Mouse (Mus musculus): Measurements from ENCODE around the gene Slc25a33. TPM values are rescaled to one million over a fixed set of nuclear protein-coding genes. Genes with fewer than 3 reads are reported as not detected.

The Slc25a33 gene
- total RNA-seq, 2 experiments from 2014 or later: 37.6 to 40.3 TPM

DNA sequence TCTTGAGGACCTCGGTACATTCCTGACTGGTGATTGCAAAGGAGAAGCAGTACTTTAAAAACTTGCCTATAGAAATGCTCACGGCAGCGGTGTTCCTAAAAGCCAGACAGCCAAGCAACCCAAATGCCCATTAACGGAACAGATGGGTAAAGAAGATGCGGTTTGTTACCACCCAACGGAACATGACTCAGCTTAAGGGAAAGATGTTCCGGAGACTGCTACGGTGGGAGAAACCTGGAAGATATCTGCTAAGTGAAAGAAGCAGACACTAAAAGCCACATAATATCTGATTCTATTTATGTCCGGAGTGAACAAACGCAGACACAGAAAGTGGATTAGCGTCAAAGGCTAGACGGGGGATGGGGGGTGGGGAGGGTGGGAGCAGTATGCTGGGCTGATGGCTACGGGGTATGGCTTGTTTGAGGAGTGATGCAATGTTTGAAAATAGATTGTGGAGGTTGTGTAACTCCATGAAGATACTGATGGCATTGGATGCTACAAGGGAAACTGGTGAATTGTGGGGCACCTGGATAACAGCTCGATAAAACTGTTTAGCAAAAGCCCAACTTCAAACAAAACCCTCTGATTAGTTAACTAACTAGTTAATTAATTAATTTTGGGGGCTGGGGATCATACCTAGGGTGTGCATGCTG is 22.6 kb upstream of the Slc25a33 start:
- DNase-seq (ENCODE audit: low spot score in 2 of 2): no peak

DNA sequence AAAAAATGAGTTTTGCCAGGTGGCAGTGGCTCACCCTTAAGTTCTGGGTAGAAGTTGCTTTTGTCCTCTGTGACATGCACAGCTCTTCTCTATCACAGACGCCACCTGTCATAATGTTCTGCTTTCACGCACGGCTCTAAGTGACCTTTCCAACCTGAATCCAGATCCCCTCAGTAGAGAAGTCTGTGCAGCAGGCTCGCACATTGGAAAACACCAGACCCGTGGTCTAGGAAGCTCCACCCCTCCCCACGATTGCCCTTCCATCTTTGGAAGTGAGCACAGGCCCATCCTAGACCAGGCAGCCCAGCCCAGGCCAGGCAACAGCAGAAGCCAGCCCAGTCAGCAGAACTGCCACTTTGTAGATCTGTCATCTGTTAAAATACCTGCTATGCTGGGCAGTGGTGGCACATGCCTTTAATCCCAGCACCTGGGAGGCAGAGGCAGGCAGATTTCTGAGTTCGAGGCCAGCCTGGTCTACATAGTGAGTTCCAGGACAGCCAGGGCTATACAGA is 20.9 kb upstream of the Slc25a33 start:
- DNase-seq (ENCODE audit: low spot score in 2 of 2): no peak

DNA sequence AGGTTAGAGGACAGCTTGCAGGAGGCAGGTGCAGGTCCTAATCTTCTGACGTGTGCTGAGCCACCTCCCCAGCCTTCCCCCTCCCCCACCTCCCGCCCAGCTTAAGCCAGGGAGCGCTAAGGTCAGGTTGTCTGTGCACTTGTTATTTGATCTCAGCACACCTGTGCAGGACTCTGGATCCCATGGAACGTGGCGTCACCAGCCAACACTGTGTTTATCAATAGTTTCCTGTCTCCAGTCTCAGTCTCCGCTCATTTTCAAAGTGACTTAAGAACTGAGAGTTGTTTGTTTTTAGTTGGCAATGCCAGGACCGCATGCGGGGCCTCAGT is 19.9 kb upstream of the Slc25a33 start:
- DNase-seq (ENCODE audit: low spot score in 2 of 2): no peak

DNA sequence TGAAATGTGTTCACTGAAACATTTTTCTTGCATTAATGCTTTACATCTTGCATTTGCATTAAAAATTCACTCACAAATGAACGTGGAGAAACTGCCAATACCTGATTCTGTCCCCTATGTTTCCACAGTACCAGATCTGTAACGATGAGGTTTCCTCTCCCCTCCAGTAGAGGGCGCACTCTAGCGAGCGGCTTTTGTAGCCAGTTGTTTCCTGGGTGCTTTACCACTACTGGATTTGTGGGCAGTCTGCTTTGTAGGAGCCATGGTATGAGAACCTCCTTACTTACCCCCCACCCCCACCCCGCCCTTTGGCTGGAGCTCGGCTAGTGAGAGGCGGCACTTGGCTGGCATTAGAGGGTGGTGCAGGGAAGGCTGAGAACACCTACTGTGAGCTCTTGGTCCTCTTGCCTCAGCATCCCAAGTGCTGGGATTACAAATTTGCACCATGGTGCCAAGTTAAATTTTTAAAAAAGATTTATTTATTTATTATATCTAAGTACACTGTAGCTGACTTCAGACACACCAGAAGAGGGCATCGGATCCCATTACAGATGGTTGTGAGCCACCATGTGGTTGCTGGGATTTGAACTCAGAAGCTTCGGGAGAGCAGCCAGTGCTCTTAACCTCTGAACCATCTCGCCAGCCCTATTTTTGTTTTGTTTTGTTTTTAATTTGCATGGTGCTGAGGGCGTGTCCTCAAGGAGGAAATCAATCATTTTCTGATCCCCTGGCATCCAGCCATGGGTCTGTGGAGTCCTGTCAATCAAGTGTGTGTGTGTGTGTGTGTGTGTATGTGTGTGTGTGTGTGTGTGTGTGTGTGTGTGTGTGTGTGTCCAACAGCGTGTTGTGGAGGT is 19.3 kb upstream of the Slc25a33 start:
- DNase-seq (ENCODE audit: low spot score in 2 of 2): no peak

DNA sequence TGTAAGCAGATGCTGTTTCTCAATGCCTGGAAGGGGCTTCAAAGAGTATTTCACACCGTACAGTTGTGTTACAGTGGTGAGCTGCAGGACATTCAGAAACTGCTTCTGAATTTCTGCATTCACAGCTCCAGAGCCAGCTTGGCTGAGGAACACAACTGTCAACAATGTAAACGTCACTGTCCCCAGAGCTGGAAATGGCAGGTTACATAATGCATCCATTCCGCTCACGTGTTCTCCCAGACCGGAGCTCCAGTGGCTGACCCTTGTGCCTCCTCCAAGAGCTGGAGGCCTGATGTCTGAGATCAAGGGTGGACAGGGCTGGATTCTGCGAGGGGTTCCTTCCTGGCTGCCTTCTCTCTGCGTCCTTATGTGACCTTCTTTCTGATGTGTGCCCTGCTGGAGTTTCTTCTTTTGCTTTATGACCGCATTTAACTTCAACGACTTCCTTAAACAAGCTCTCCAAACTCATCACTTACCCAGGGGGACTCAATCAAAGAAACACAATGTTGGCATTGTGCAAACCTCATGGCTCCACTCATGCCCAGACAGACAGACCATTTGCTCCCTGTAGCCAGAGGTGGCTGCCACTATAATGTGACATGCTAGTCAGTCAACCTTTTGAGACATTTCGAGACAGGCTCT is 18.2 kb upstream of the Slc25a33 start:
- no peak for DNase-seq (ENCODE audit: low spot score in 2 of 2)

DNA sequence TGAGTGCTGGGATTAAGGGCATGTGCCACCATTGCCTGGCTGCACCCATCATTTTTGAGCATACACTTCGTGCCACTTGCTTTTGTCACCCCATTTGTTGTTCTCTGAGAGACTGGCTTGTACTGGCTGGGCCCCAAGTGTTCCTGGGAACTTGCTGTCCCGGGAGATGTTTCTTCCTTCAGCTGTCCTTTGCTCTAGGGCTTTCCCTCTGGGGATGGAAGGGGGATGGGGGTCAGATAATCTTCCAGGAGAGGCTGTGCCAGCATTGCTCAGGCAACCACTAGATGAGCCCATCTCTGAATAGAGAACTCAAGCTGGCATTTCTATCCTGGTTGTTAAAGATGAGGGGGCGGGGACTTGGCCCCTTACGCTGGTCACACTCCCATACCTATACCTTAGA is 17.4 kb upstream of the Slc25a33 start:
- DNase-seq (ENCODE audit: low spot score in 2 of 2): peak in 1 of 2 experiments; percentile 54

DNA sequence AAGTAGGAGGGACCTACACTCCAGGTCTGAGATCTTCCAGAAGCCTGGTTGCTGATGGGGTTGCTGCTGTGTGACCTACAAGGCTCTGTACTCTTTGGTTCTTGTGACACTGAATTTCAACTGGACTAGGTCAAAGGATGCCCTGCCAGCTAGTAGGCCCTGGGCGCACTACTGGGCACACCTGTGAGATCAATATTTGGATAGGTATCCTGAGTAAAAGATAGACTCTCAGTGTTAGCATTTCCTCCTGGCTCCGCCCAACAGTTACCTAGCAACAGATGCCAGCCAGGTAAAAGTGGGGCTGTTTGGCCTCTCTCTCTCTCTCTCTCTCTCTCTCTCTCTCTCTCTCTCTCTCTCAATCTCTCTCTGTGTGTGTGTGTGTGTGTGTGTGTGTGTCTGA is 16.9 kb upstream of the Slc25a33 start:
- DNase-seq (ENCODE audit: low spot score in 2 of 2): no peak

DNA sequence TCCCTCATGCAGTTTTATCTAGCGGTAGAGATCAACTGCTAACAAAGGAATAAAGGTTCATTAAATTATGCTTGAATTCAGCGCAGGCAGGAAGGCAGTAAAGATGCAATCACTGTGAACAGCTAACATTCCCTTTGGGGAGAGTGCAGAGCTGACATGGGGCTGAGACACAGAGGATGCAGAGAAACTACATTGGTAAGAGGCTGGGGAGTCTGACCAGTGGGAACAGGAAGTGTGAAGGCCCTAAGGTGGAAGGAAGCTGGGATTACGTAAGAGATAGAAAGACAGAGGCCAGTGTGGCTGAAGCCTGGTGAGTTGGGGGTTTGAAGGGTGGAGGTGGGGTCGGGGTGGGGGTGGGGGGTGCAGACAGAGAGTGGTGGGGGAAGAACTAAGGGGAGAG is 16.5 kb upstream of the Slc25a33 start:
- no peak for DNase-seq (ENCODE audit: low spot score in 2 of 2)

DNA sequence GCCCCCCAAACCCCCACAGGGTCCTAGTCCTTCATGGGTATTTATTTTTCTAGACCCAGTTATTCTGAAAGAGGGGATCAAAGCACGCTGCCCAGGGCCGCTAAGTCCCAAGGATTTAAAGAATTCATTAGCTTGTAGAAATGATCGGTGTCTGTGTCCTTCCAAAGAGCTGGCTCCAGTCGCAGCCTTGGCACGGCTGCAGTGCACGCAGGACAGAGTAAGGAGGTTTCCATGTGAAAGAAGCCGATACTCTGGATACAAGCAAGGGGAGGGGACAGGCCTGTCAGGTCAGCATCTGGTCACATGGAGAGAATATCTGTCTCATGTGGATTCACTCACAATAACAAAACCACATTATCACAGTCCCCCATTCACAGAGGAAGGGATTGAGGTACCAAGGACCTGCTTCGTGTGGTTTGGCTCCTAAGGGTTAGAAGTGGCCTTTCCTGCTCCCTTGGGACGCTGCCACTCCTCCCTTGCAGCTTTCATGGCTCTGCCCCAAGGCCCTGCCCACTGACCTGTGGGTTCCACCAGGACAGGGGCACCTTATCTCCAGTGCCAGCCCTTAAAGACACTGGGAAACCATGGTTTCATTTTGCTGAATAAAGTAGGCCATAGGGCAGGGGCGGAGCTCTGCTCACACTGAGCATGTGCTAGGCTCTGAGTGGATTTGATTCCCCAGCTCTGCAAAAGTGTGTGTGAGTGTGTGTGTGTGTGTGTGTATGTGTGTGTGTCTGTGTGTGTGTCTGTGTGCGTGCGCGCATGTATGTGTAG is 15.5 kb upstream of the Slc25a33 start:
- DNase-seq (ENCODE audit: low spot score in 2 of 2): no peak

DNA sequence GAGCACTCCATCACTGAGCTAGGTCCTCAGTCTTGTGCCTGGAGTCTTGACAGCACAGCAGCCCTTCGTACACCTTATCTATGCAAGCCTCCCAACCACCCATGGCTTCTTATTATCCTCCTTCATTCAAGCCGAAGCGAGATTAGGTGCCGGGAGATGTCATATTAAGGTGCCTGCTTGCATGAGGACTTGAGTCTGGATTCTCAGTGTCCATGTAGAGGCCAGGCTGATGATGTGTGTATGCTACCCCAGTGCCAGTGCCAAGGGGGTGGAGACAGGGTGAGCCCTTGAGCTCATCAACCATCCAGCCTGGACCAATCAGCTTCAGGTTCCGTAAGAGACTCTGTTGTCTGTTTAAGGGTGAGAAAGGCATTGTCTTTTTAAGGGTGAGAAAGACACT is 10.8 kb upstream of the Slc25a33 start:
- DNase-seq (ENCODE audit: low spot score in 2 of 2): no peak

DNA sequence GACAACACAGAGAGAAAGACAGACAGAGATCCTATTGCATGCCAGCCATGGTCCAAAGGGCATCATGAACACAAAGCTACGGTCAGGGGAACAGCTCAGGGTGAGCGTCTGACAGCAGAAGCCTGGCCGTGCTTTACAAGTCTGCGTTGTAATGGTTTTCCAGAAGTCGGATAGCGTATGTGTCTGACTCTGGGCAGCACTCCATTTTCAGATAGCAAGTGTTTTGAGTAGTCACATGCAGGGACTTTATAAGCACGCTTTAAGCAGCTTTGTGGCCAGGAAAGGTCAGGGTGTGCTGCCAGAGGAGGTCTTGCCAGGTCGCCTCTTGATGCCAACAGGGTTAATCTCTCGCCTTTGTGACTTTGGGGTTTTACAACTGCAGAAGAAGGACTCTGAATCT is 10.3 kb upstream of the Slc25a33 start:
- no peak for DNase-seq (ENCODE audit: low spot score in 2 of 2)

DNA sequence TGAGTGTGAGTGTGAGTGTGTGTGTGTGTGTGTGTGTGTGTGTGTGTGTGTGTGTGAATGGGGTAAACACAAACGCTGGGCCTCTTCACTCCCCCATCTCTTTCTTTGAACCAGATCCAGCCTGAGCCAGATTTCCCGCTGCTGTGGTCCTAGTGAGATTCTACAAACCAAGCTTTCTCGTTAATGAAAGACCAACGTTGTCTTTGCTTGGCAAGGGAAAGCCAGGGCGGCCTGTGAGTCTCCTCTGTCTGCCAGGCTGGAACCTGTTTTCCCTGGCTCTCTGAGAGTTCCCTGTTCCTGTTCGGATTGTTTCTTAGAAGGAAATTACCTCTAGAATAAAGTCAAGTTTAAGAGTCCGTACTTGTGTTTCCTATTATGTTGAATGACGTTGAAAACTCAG is 8.9 kb upstream of the Slc25a33 start:
- peak; percentile 44 to 70 for DNase-seq (ENCODE audit: low spot score in 2 of 2)

DNA sequence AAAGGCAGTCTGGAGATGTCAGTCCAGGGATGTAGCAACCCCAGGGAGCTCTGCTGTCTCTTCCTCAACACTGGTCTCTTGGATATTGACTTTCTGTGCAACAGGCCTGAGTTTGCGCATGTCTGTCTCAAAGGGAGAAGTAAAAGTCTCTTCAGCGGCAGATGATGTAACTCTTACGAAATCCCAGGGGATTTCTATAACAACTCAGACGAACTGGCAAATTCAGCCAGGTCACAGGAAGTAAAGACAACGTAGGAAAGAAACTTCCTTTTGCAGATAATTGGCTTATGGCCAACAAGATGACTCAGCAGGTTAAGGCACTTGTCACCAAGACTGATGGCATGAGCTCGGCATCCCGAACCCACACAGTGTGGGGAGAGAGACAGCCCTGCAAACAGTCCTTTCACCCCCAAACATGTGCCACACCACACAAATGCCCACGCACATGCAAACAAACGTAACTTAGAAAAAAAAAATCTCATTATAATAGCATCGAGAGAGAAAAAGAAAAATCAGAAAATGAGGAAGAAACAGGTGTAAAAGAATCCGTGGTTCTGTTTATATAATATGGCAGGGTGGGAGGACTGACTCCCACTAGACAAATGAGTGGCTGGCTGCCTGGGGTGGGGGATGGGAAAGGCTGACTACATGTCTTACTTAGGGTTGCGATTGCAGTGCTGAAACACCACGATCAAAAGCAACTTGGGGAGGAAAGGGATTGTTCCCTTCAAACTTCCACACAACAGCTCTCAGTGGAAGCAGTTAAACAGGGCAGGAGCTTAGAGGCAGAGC is 6.7 kb upstream of the Slc25a33 start:
- no peak for DNase-seq (ENCODE audit: low spot score in 2 of 2)

DNA sequence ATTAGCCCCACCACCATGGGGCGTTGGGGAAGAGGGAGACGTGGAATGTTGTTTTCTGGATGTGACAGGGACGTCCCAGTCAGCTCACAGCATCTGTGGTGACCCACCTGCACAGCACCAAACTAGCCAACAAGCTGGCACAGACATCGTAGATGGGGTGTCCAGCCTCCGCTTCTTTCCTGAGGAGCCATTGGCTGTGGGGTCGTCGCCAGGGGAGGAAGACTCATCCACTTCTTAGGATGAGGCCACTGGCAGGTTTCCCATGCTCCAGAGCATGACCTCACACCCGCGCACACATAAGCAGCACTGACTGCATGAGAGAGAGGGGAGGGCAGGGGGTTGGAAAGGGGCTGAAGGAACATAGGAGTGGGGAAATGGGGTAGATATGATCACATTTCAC is 5.9 kb upstream of the Slc25a33 start:
- no peak for DNase-seq (ENCODE audit: low spot score in 2 of 2)

DNA sequence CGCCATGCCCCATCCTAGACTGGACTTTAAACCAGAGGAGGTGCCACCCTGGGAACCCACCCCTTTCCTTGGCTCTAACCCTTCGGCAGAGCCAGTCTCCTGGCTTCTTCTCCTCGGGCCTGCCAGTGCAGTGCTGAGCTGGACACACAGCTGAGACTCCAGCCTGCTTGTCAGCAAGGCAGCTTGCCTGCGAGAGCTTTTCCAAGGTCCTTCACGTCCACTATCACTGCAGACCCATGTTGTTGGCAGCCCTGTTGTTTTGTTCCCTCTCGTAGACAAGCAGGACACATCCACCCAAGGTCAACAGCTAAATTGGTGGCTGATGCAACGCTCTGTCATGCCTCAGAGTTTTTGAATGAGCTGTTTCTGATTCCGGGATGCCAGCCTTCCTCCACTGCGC is 3.0 kb upstream of the Slc25a33 start:
- no peak for DNase-seq (ENCODE audit: low spot score in 2 of 2)

DNA sequence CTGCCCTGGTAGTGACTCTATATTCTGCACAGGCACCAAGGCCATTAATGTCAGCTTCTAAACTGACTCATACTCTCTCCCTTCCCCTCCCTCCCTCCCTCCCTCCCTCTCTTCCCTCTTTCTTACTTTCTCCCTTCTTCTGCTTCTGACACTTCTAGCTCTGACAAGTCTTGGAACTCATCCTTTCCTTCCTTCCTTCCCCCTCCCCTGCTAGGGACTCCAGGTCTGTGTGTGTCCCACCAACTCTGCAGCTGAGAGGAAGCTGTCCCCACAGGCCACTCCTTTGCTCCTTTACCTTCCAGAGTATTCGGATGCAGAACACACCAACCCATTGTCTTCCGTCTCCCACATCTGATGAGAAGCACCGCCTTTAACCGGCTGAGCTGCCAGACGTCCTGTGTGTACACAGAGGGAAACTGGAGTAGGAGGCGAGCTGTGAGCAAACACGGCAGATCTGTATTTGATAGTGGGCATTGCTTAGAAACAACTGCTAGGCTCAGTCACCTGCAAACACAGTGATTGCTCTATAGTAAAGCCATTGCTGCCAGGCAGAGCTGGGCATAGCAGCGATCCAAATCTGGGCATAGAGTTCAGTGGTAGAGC is 1.8 kb upstream of the Slc25a33 start:
- no peak for DNase-seq (ENCODE audit: low spot score in 2 of 2)

DNA sequence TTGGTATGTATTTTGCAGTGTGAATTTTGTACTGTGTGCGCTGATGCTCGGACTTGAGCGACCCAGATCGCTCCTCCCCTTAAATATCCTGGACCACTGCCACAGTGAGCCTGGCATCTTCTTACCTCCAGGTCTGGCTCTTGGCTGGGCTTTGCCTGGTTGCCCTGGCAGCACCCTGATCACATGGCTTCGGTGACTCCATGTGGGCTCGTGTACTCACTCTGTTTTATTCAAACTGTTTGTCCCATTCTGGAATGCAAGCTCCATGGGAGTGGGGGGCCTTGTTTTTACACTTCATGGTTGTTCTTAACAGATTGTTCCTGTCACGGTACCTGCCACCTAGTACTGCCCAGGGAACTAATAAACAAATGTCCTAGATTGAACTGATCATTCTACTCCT is 1.3 kb upstream of the Slc25a33 start:
- peak in 1 of 2 experiments; percentile 68 for DNase-seq (ENCODE audit: low spot score in 2 of 2)

DNA sequence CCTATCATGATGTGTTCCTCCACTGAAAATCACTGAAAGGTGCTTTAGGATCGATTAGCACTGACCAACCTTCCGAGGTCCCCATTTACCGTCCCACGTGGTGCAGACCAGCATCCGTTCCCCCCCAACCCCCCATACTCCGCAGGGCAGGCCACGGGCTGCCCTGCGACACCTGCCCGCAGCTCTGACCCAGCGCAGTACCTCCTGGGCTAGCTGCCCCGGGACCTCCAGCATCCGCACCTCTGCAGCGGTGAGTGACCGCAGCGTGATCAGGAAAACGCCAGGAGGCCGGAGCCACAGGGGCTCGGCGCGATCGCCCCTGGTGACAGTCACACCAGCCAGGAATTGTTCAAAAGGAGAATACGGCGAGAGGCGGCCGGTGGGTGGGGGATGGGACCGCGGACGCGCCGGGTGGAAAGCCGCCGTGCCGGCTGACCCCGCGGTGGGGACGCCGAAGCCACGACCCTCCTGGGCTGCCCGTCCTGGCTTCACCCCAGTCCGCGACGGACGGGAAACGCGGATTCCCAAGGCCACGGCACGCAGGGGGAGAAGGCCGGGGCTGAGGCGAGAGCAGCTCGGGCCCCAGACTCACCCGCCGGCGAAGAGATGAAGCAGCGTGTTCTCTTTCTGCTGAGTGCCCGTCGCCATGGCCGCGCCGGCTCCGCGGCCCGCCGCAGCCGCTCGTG is 526 bp downstream of the Slc25a33 start:
- peak in 1 of 2 experiments; percentile 53 for DNase-seq (ENCODE audit: low spot score in 2 of 2)

DNA sequence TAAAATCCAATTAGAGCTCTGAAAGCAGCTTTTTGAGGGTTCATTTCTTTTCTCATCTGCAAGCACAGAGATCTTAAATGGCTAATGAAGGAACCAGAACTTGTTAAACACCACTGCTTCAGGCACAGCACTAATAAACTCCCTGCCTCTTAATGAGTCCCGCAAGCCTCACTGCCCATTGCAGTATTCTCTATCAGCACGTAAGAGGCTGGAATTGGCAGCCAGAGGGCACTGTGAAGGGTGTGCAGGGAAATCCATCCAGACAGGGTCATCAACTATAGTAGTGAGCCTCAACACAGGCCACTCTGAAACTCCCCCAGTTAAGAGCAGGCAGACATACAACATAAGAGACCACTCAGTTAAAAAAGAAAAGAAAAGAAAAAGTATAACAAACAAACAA is 1.7 kb downstream of the Slc25a33 start:
- peak in 1 of 2 experiments; percentile 52 for DNase-seq (ENCODE audit: low spot score in 2 of 2)

DNA sequence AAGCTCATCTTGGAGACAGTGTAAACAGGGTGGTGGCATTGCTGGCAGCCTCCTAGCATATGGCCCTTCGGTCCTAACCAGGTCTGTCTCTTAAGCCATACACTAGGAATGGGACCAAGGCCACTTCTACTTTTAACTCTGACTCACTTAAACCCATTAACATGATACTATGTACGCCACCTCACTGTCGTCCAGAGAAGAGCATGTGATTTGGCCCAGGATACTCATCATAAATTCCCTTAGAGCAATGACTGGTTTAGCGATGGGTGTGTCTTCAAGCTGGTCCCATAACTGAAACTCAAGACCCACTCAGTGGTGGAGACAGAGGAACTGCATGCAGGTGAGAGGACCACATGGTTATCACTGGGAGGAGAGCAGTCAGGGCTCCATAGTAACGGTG is 8.9 kb downstream of the Slc25a33 start:
- DNase-seq (ENCODE audit: low spot score in 2 of 2): no peak
